Mouse (Mus musculus) midbrain, embryonic 11.5 days (tissue): Measurements from ENCODE around the gene Cyp2c38. TPM values are rescaled to one million over a fixed set of nuclear protein-coding genes. Genes with fewer than 3 reads are reported as not detected.
"Not testable (repeated sequence)": the region's sequence is repeated elsewhere in the genome, so short reads cannot be mapped to it uniquely, and the experiment has no call there.

Source experiments
- ATAC-seq: fragments of 200-750 bp; cut with Nextera tagmentation; 2 replicates; pipeline ENCODE4 v1.8.0; 2017; ENCODE audit warnings: moderate TSS enrichment, moderate library complexity; ENCODE audit not compliant: low FRiP score
- DNase-seq: peaks from one replicate; pipeline ENCODE4 v3.0.0; 2015; ENCODE audit warnings: low spot score; ENCODE audit errors: missing footprints
- H3K27ac ChIP-seq: fragments of 300-500 bp; sonication (generic); 2 replicates; pipeline ENCODE4 v1.5.1; 2014; ENCODE audit warnings: low read depth, low read length
- H3K27me3 ChIP-seq: fragments of 300-500 bp; sonication (generic); 2 replicates; pipeline ENCODE4 v1.6.1; 2014; ENCODE audit warnings: mild to moderate bottlenecking, low read length, moderate library complexity, mixed read lengths; ENCODE audit not compliant: control insufficient read depth, insufficient read depth
- H3K36me3 ChIP-seq: fragments of 300-500 bp; sonication (generic); 2 replicates; pipeline ENCODE4 v1.6.1; 2014; ENCODE audit warnings: mild to moderate bottlenecking, low read length, moderate library complexity, mixed read lengths; ENCODE audit not compliant: control insufficient read depth, insufficient read depth
- H3K4me1 ChIP-seq: fragments of 300-500 bp; sonication (generic); 2 replicates; pipeline ENCODE4 v1.6.1; 2014; ENCODE audit warnings: low read length; ENCODE audit not compliant: control insufficient read depth, insufficient read depth
- H3K4me2 ChIP-seq: fragments of 300-500 bp; sonication (generic); 2 replicates; pipeline ENCODE4 v1.6.1; 2014; ENCODE audit warnings: mild to moderate bottlenecking, moderate library complexity
- H3K4me3 ChIP-seq: fragments of 300-500 bp; sonication (generic); 2 replicates; pipeline ENCODE4 v1.5.1; 2014; ENCODE audit warnings: low read depth, low read length
- H3K9ac ChIP-seq: fragments of 300-500 bp; sonication (generic); 2 replicates; pipeline ENCODE4 v1.6.1; 2014; ENCODE audit warnings: low read length
- H3K9me3 ChIP-seq: fragments of 300-500 bp; sonication (generic); 2 replicates; pipeline ENCODE4 v1.6.1; 2016; ENCODE audit warnings: low read length; ENCODE audit not compliant: control insufficient read depth
- WGBS: fragments of 180-500 bp; shearing (Covaris S2); extraction: QIAGEN DNeasy Blood & Tissue Kit; methylation state at CpG from one replicate; pipeline ENCODE4 v1.1.7; 2014; 5-methylcytosine and 5-hydroxymethylcytosine counted together
- polyA plus RNA-seq: library from polyadenylated mRNA; unstranded; fragments of >200 nt; fragmentation: Nextera tagmentation; extraction: Ambion mirVana; gene quantifications from 2 replicates; pipeline ENCODE4 v1.2.1, GENCODE M21; 2014

The Cyp2c38 gene
- not detected in 2 replicates for polyA plus RNA-seq

- Histone ChIP-seq H3K27ac (no peak within 1 kb of the TSS), H3K9me3 (no peaks in the 10 kb centered on the region; the same call in 1 of the 2 replicates), H3K27me3 (no peaks in the 10 kb centered on the region), H3K9ac (no peak within 1 kb of the TSS), H3K4me1 (no peaks in the 10 kb centered on the region), H3K4me3 (no peak within 1 kb of the TSS), H3K4me2 (no peak within 1 kb of the TSS), H3K36me3 (no peaks in the 10 kb centered on the region)
- WGBS = 77% methylated on average over 1 of the region's 1 CpGs
- ATAC-seq (no peak), DNase-seq (no peak)
Measured at GRCm38 (mm10) chr19:39462941-39463340, at the start of gene Cyp2c38. Cyp2c38 (minus strand) TSS chr19:39463075.

GRCm38 (mm10) chr19:39510534-39510933 lies 47.7 kb upstream of the Cyp2c38 start, which contains the start of gene Cyp2c39:
Cyp2c39 (plus strand) TSS chr19:39510862.
- no peaks in the 10 kb centered on the region for H3K4me1 ChIP-seq
- no peak for ATAC-seq

GRCm38 (mm10) chr19:39509533-39509932 lies 46.7 kb upstream of the Cyp2c38 start:
- H3K36me3 ChIP-seq = no peaks in the 10 kb centered on the region
- no peaks in the 10 kb centered on the region; the same call in 1 of the 2 replicates for H3K9me3 ChIP-seq
- DNase-seq (no peak), ATAC-seq (no peak)
- WGBS = 79% methylated on average over 1 of the region's 1 CpGs
- no peak overlapping the region for H3K4me3 ChIP-seq
- H3K27ac ChIP-seq = no peak overlapping the region
- no peak overlapping the region for H3K9ac ChIP-seq
- no peak overlapping the region for H3K4me2 ChIP-seq
- H3K27me3 ChIP-seq = no peaks in the 10 kb centered on the region
- no peaks in the 10 kb centered on the region for H3K4me1 ChIP-seq

More at GRCm38 (mm10) chr19:39510534-39510933, 47.7 kb upstream of the Cyp2c38 start, which contains the start of gene Cyp2c39:
- DNase-seq = no peak
- H3K4me2 ChIP-seq = no peak within 1 kb of the TSS
- WGBS = 81% methylated on average over 4 of the region's 4 CpGs
- no peaks in the 10 kb centered on the region; the same call in 1 of the 2 replicates for H3K9me3 ChIP-seq
- no peak within 1 kb of the TSS for H3K27ac ChIP-seq
- no peak within 1 kb of the TSS for H3K9ac ChIP-seq
- H3K27me3 ChIP-seq = no peaks in the 10 kb centered on the region
- H3K36me3 ChIP-seq = no peaks in the 10 kb centered on the region
- H3K4me3 ChIP-seq = no peak within 1 kb of the TSS

GRCm38 (mm10) chr19:39506341-39506740 lies 43.5 kb upstream of the Cyp2c38 start:
- no peaks in the 10 kb centered on the region for H3K36me3 ChIP-seq
- no peaks in the 10 kb centered on the region for H3K4me1 ChIP-seq
- no peak overlapping the region for H3K9ac ChIP-seq
- no peak overlapping the region for H3K27ac ChIP-seq
- no peaks in the 10 kb centered on the region for H3K27me3 ChIP-seq
- H3K9me3 ChIP-seq = no peaks in the 10 kb centered on the region; the same call in 1 of the 2 replicates
- DNase-seq (no peak), ATAC-seq (no peak)
- H3K4me2 ChIP-seq = no peak overlapping the region
- H3K4me3 ChIP-seq = no peak overlapping the region

- not testable (repeated sequence) for H3K4me2 ChIP-seq, H3K9me3 ChIP-seq, H3K36me3 ChIP-seq, ATAC-seq, H3K4me3 ChIP-seq, H3K9ac ChIP-seq, DNase-seq, H3K4me1 ChIP-seq, H3K27me3 ChIP-seq, H3K27ac ChIP-seq
- 96% methylated on average over 1 of the region's 1 CpGs for WGBS
Measured at GRCm38 (mm10) chr19:39483961-39484360, 21.1 kb upstream of the Cyp2c38 start.

- ATAC-seq (no peak), DNase-seq (no peak)
- no peaks in the 10 kb centered on the region for H3K4me1 ChIP-seq
- H3K9ac ChIP-seq = no peak overlapping the region
- H3K27ac ChIP-seq = no peak overlapping the region
- no peak overlapping the region for H3K4me3 ChIP-seq
- no peak overlapping the region for H3K4me2 ChIP-seq
- H3K27me3 ChIP-seq = no peaks in the 10 kb centered on the region
- H3K36me3 ChIP-seq = no peaks in the 10 kb centered on the region
- no peaks in the 10 kb centered on the region; the same call in 1 of the 2 replicates for H3K9me3 ChIP-seq
Measured at GRCm38 (mm10) chr19:39463923-39464322, 1.0 kb upstream of the Cyp2c38 start.

Other genes starting within 250 kb of the Cyp2c38 start
- not detected in 2 replicates for gene Cyp2c29, start 193.7 kb downstream of the Cyp2c38 start, polyA plus RNA-seq
- gene Cyp2c39, start 47.8 kb upstream of the Cyp2c38 start, polyA plus RNA-seq = not detected in 2 replicates
- not detected in 2 replicates for gene Cyp2c67, start 186.0 kb upstream of the Cyp2c38 start, polyA plus RNA-seq